Mouse (Mus musculus) thymus, adult 2 months (tissue): ENCODE results near the gene Cnga3.

Source experiments
- CTCF ChIP-seq: fragments of 200-500 bp; IDR thresholded peaks from 2 replicates; pipeline ENCODE4 v1.5.1; 2012; ENCODE audit warnings: mild to moderate bottlenecking, control low read depth, low read length, moderate library complexity, borderline replicate concordance; ENCODE audit not compliant: control insufficient read depth, poor library complexity, insufficient read depth; ENCODE audit errors: extremely low read depth
- POLR2A ChIP-seq: fragments of 200-500 bp; IDR thresholded peaks from 2 replicates; pipeline ENCODE4 v1.6.1; 2012; ENCODE audit warnings: mild to moderate bottlenecking, low read length, control low read depth, moderate library complexity; ENCODE audit not compliant: control insufficient read depth, poor library complexity, insufficient read depth; ENCODE audit errors: extremely low read depth

DNA sequence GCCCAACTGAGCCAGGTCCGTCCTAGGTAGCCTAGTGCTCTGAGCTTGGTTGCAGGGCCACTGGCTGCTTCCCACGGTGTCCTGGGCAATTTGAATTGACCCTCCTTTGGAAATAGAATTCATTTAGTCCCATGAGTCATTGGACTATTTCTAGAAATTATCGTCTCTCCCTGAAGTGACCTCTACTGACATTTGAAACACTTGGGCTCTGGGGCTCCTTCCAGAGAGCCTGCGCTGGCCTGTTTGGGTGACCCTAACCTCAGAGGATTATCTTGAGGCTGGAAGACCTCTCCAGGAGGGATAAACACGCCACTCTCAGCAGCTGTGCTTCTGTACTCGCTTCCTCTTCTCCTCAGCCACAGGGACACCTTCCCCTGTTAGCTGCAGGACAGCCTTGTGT, 16.2 kb downstream of the Cnga3 start:
- no peak for TF ChIP-seq POLR2A
- no peak for TF ChIP-seq CTCF
